Mouse (Mus musculus) hindbrain, embryonic 14.5 days (tissue): ENCODE data around the gene Ajuba. TPM values are rescaled to one million over a fixed set of nuclear protein-coding genes. Genes with fewer than 3 reads are reported as not detected.

Experiments used
- ATAC-seq: fragments of 200-750 bp; cut with Nextera tagmentation; 2 replicates; pipeline ENCODE4 v1.8.0; 2017; ENCODE audit warnings: moderate number of reproducible peaks, mild to moderate bottlenecking, moderate TSS enrichment, moderate library complexity; ENCODE audit not compliant: low FRiP score
- DNase-seq: peaks from one replicate; pipeline ENCODE4 v3.0.0-alpha.2; 2015; ENCODE audit warnings: low spot score
- H3K27ac ChIP-seq: fragments of 300-500 bp; sonication (generic); 2 replicates; pipeline ENCODE4 v1.5.1; 2014; ENCODE audit warnings: mild to moderate bottlenecking, moderate library complexity
- H3K27me3 ChIP-seq: fragments of 300-500 bp; sonication (generic); 2 replicates; pipeline ENCODE4 v1.6.1; 2014; ENCODE audit warnings: mild to moderate bottlenecking, low read length, mixed read lengths; ENCODE audit not compliant: control insufficient read depth, insufficient read depth
- H3K36me3 ChIP-seq: fragments of 300-500 bp; sonication (generic); replicated peaks from 2 replicates; pipeline ENCODE4 v1.6.1; 2014; ENCODE audit not compliant: control insufficient read depth, insufficient read depth
- H3K4me1 ChIP-seq: fragments of 300-500 bp; sonication (generic); replicated peaks from 2 replicates; pipeline ENCODE4 v1.6.1; 2014; ENCODE audit warnings: antibody characterized with exemption, low read length, mixed read lengths; ENCODE audit not compliant: control insufficient read depth, insufficient read depth
- H3K4me2 ChIP-seq: fragments of 300-500 bp; sonication (generic); replicated peaks from 2 replicates; pipeline ENCODE4 v1.6.1; 2014; ENCODE audit warnings: mild to moderate bottlenecking, moderate library complexity
- H3K4me3 ChIP-seq: fragments of 300-500 bp; sonication (generic); replicated peaks from 2 replicates; pipeline ENCODE4 v1.5.1; 2014; ENCODE audit warnings: mild to moderate bottlenecking, low read length
- H3K9ac ChIP-seq: fragments of 300-500 bp; sonication (generic); 2 replicates; pipeline ENCODE4 v1.6.1; 2014
- H3K9me3 ChIP-seq: fragments of 300-500 bp; sonication (generic); 2 replicates; pipeline ENCODE4 v1.6.1; 2016; ENCODE audit warnings: low read length; ENCODE audit not compliant: control insufficient read depth
- WGBS: fragments of 180-500 bp; shearing (Covaris S2); extraction: QIAGEN DNeasy Blood & Tissue Kit; methylation state at CpG from one replicate; pipeline ENCODE4 v1.1.7; 2014; 5-methylcytosine and 5-hydroxymethylcytosine counted together
- microRNA counts: library from miRNA; unstranded; fragments of <30 nt; microRNA quantifications from one replicate; lab custom pipeline; 2016
- microRNA-seq: library from miRNA; unstranded; fragments of <30 nt; microRNA quantifications from one replicate; pipeline ENCODE4, GENCODE M21; 2016
- polyA plus RNA-seq: library from polyadenylated mRNA; unstranded; fragments of >200 nt; fragmentation: Nextera tagmentation; extraction: Ambion mirVana; gene quantifications from 2 replicates; pipeline ENCODE4 v1.2.1, GENCODE M21; 2014

Ajuba gene
- polyA plus RNA-seq, 1 experiment from 2014 or later, result 5.0 TPM

GRCm38 (mm10) chr14:54528446-54529111, 48.8 kb downstream of the Ajuba start:
- H3K4me3 ChIP-seq, result no peak overlapping the region
- ATAC-seq (peak; percentile 73), DNase-seq (peak; percentile 90)
- H3K4me2 ChIP-seq, result 0 out of 2 replicates have a peak overlapping the region, but pooled peaks have one; percentile 73
- H3K27me3 ChIP-seq, result no peaks in the 10 kb centered on the region
- no peaks in the 10 kb centered on the region for H3K9me3 ChIP-seq
- no peaks in the 10 kb centered on the region for H3K36me3 ChIP-seq
- H3K27ac ChIP-seq, result no peak overlapping the region
- no peak overlapping the region for H3K9ac ChIP-seq
- 12% methylated on average over 17 of the region's 17 CpGs for WGBS
- no peaks in the 10 kb centered on the region; the same call in none of the 2 replicates for H3K4me1 ChIP-seq

GRCm38 (mm10) chr14:54528007-54528393, 49.4 kb downstream of the Ajuba start:
- Histone ChIP-seq H3K9ac (peak overlapping the region; percentile 71; the same call in 1 of the 2 replicates), H3K4me2 (peak overlapping the region; percentile 73), H3K4me3 (no peak overlapping the region), H3K36me3 (no peaks in the 10 kb centered on the region), H3K27ac (peak overlapping the region; percentile 87), H3K9me3 (no peaks in the 10 kb centered on the region), H3K27me3 (no peaks in the 10 kb centered on the region), H3K4me1 (no peaks in the 10 kb centered on the region; the same call in none of the 2 replicates)
- 27% methylated on average over 5 of the region's 5 CpGs for WGBS
- DNase-seq, result no peak
- ATAC-seq, result peak; percentile 21; the same call in 1 of the 2 replicates

- under 1% methylated on average over 18 of the region's 18 CpGs for WGBS
Observed at GRCm38 (mm10) chr14:54527227-54528006, 49.9 kb downstream of the Ajuba start.

DNA sequence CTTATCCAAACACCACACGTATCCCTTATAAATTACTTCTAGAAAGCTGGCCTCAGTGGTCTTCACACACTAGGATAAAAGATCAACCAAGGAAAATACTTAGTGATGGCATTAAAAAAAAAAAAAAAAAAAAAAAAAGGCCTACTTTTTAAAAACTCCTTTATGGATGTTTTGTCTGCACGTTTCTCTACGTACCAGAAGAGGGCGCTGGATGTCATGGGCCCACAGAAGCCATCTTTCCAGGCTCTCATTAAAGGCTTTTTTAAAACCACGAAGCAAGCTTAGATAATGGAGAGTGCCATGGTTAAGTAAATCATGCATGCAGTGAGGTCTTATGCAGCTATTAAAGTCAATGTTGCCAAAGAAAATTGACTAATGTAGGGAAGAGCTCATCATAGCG, 53.8 kb downstream of the Ajuba start:
- WGBS, result 21% methylated on average over 6 of the region's 6 CpGs
- DNase-seq, result no peak

More at GRCm38 (mm10) chr14:54527227-54528006, 49.9 kb downstream of the Ajuba start:
- no peaks in the 10 kb centered on the region for H3K27me3 ChIP-seq
- no peaks in the 10 kb centered on the region; the same call in none of the 2 replicates for H3K4me1 ChIP-seq
- ATAC-seq, result peak; percentile 83
- no peaks in the 10 kb centered on the region for H3K9me3 ChIP-seq
- H3K9ac ChIP-seq, result peak overlapping the region; percentile 71
- peak; percentile 46 for DNase-seq
- peak overlapping the region; percentile 73 for H3K4me2 ChIP-seq
- peak overlapping the region; percentile 87 for H3K27ac ChIP-seq
- no peaks in the 10 kb centered on the region for H3K36me3 ChIP-seq
- H3K4me3 ChIP-seq, result peak overlapping the region; percentile 39

More for the DNA sequence above, 53.8 kb downstream of the Ajuba start:
- Histone ChIP-seq H3K4me1 (no peaks in the 10 kb centered on the region; the same call in none of the 2 replicates), H3K9me3 (no peaks in the 10 kb centered on the region), H3K27ac (no peak overlapping the region), H3K27me3 (no peaks in the 10 kb centered on the region), H3K9ac (no peak overlapping the region), H3K4me2 (no peak overlapping the region), H3K4me3 (no peak overlapping the region), H3K36me3 (no peaks in the 10 kb centered on the region)
- ATAC-seq, result no peak

MicroRNAs encoded within 50 kb of the gene (microRNA counts, 519-probe panel; counts per million panel counts)
- not detected for microRNA mmu-miR-686 (lab: Ali Mortazavi, UCI)

Small RNA genes lying within 50 kb of the gene (microRNA-seq; reads per million reads assigned to microRNA genes)
- not detected for gene Mir686

Other genes starting within 250 kb of the Ajuba start
- 57.1 and 66.0 TPM in 2 replicates for gene Oxa1l, start 216.7 kb downstream of the Ajuba start, polyA plus RNA-seq
- gene Slc7a7, start 159.8 kb downstream of the Ajuba start, polyA plus RNA-seq, result 4.5 and 6.2 TPM in 2 replicates
- 245 and 308 TPM in 2 replicates for gene Mrpl52, start 150.6 kb downstream of the Ajuba start, polyA plus RNA-seq
- 43.6 and 47.3 TPM in 2 replicates for gene Mmp14, start 145.9 kb downstream of the Ajuba start, polyA plus RNA-seq
- gene Lrp10, start 113.4 kb downstream of the Ajuba start, polyA plus RNA-seq, result 29.2 and 30.8 TPM in 2 replicates
- gene Rem2, start 101.5 kb downstream of the Ajuba start, polyA plus RNA-seq, result 32.5 and 41.1 TPM in 2 replicates
- gene Prmt5, start 60.0 kb downstream of the Ajuba start, polyA plus RNA-seq, result 90.0 and 99.7 TPM in 2 replicates
- 15.3 and 15.7 TPM in 2 replicates for gene Haus4, start 22.9 kb downstream of the Ajuba start, polyA plus RNA-seq
- 3.1 and 3.7 TPM in 2 replicates for gene 4931414P19Rik, start 28.4 kb upstream of the Ajuba start, polyA plus RNA-seq
- gene Psmb5, start 40.5 kb upstream of the Ajuba start, polyA plus RNA-seq, result 422 and 425 TPM in 2 replicates
- 0.16 TPM in 1 of 2 replicates, not detected in the other for gene Psmb11, start 43.9 kb upstream of the Ajuba start, polyA plus RNA-seq
- not detected in 2 replicates for gene Gm17606, start 63.4 kb upstream of the Ajuba start, polyA plus RNA-seq
- 10.5 and 12.2 TPM in 2 replicates for gene Cdh24, start 63.8 kb upstream of the Ajuba start, polyA plus RNA-seq
- gene 1700123O20Rik, start 108.7 kb upstream of the Ajuba start, polyA plus RNA-seq, result 67.1 and 71.2 TPM in 2 replicates
- gene Acin1, start 109.4 kb upstream of the Ajuba start, polyA plus RNA-seq, result 98.2 and 99.1 TPM in 2 replicates
- 0.21 and 0.29 TPM in 2 replicates for gene Gm29776, start 121.3 kb upstream of the Ajuba start, polyA plus RNA-seq
- not detected in 2 replicates for gene Cebpe, start 134.6 kb upstream of the Ajuba start, polyA plus RNA-seq
- gene Slc7a8, start 204.4 kb upstream of the Ajuba start, polyA plus RNA-seq, result 9.8 and 10.7 TPM in 2 replicates
- gene Rnf212b, start 236.6 kb upstream of the Ajuba start, polyA plus RNA-seq, result not detected in 2 replicates